Mouse (Mus musculus) ES-E14 (cell line): ENCODE results near the gene Stim2. TPM values are rescaled to one million over a fixed set of nuclear protein-coding genes. Genes with fewer than 3 reads are reported as not detected.
A peak's percentile ranks its signal among the peaks of the same experiment; 100 is the strongest.

Experiments
- DNase-seq: peaks from one replicate; pipeline ENCODE4 v3.0.0-alpha.2; 2013; ENCODE audit warnings: low read depth, low spot score
- H3K27ac ChIP-seq: 2 replicates; pipeline ENCODE4 v1.5.1; 2012; ENCODE audit warnings: low read depth, mild to moderate bottlenecking, low read length, moderate library complexity, mixed read lengths; ENCODE audit not compliant: poor library complexity, insufficient read depth, severe bottlenecking
- H3K36me3 ChIP-seq: 2 replicates; pipeline ENCODE4 v1.6.1; 2012; ENCODE audit warnings: mild to moderate bottlenecking, low read length, moderate library complexity, mixed read lengths; ENCODE audit not compliant: control insufficient read depth, poor library complexity, insufficient read depth, severe bottlenecking
- H3K4me1 ChIP-seq, 2 experiments: fragments of 150-350 bp in 1 of 2; sonication (generic) in 1 of 2; 2 replicates each; pipeline ENCODE4 v1.6.1; 2012; ENCODE audit warnings: low read length in 2 of 2, mild to moderate bottlenecking in 1 of 2, mixed read lengths in 1 of 2; ENCODE audit not compliant: control insufficient read depth in 2 of 2, insufficient read depth in 2 of 2, poor library complexity in 1 of 2
- H3K4me3 ChIP-seq, 2 experiments: fragments of 150-350 bp in 1 of 2; sonication (generic) in 1 of 2; 2 replicates each; pipeline ENCODE4 v1.5.1; 2012; ENCODE audit warnings: low read length in 2 of 2, low read depth in 1 of 2, mild to moderate bottlenecking in 1 of 2, mixed read lengths in 1 of 2; ENCODE audit not compliant: insufficient read depth in 1 of 2, poor library complexity in 1 of 2, severe bottlenecking in 1 of 2
- H3K9ac ChIP-seq: 2 replicates; pipeline ENCODE4 v1.6.1; 2012; ENCODE audit warnings: low read depth, mild to moderate bottlenecking, low read length, mixed read lengths; ENCODE audit not compliant: poor library complexity, insufficient read depth, severe bottlenecking
- H3K9me3 ChIP-seq: fragments of 150-350 bp; sonication (generic); 2 replicates; pipeline ENCODE4 v1.6.1; 2012; ENCODE audit warnings: low read depth, mild to moderate bottlenecking, low read length; ENCODE audit not compliant: control insufficient read depth, insufficient read depth
- CHD2 ChIP-seq: IDR thresholded peaks from 2 replicates; pipeline ENCODE4 v1.6.1; 2014; ENCODE audit warnings: mild to moderate bottlenecking, low read depth, low read length, inconsistent platforms
- HCFC1 ChIP-seq: IDR thresholded peaks from 2 replicates; pipeline ENCODE4 v1.6.1; 2012; ENCODE audit warnings: low read length, inconsistent platforms, borderline replicate concordance; ENCODE audit not compliant: insufficient read depth
- MAFK ChIP-seq: IDR thresholded peaks from 2 replicates; pipeline ENCODE4 v1.6.1; 2014; ENCODE audit warnings: mild to moderate bottlenecking, low read depth, low read length, inconsistent platforms; ENCODE audit not compliant: insufficient read depth
- ZC3H11A ChIP-seq: IDR thresholded peaks from 2 replicates; pipeline ENCODE4 v1.6.1; 2012; ENCODE audit warnings: low read depth, mild to moderate bottlenecking, inconsistent platforms, low read length, borderline replicate concordance
- ZNF384 ChIP-seq: IDR thresholded peaks from 2 replicates; pipeline ENCODE4 v1.6.1; 2012; ENCODE audit warnings: low read depth, low read length, inconsistent platforms
- in situ Hi-C, 2 experiments: fragments of 600-800 bp; cut with MboI; formaldehyde crosslinking; loops; one replicate each; pipeline ENCODE4 v1.15.1; 2025; ENCODE audit warnings: low sequenced_read_pairs in 2 of 2, inconsistent platforms in 1 of 2; ENCODE audit not compliant: unreplicated experiment in 2 of 2
- total RNA-seq: library from RNA; depleted of rRNA; stranded (reverse); fragments of 300-350 nt; gene quantifications from 2 replicates; pipeline ENCODE4 v1.2.3, GENCODE M21; 2012

Stim2 gene
- total RNA-seq, 1 experiment = 22.0 TPM

GRCm38 (mm10) chr5:54073291-54073690, 75.0 kb downstream of the Stim2 start:
- no peak overlapping the region for H3K9ac ChIP-seq
- H3K9me3 ChIP-seq = no peaks in the 10 kb centered on the region
- H3K36me3 ChIP-seq = no peaks in the 10 kb centered on the region
- DNase-seq = no peak
- no peaks in the 10 kb centered on the region for H3K4me1 ChIP-seq
- no peak overlapping the region for H3K27ac ChIP-seq
- TF ChIP-seq MAFK = no peak
- H3K4me3 ChIP-seq = no peak overlapping the region
- in situ Hi-C loops = no loop called here

DNA sequence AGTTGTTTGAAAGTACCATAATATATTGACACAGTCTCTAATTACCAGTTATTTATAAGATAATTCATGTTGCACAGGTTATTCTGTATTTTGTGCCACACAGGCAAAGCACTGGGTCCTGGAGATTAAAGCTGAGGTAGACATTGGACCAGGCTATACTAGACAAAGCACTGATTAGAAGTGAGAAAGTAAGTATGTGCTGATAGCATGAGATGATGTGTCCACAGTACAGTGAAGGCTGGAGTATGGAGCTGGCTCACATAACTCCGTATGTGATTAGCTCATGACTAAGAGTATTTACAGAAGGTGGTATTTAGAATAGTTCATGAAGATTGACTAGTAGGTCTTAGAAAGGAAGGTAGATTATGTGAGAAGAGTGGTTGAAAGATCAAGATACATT, 81.7 kb downstream of the Stim2 start:
- H3K36me3 ChIP-seq = no peaks in the 10 kb centered on the region
- H3K27ac ChIP-seq = no peak overlapping the region
- no peak for DNase-seq
- TF ChIP-seq ZC3H11A = no peak
- TF ChIP-seq CHD2 = no peak
- no peak for TF ChIP-seq HCFC1
- TF ChIP-seq ZNF384 = no peak
- TF ChIP-seq MAFK = no peak
- no peak overlapping the region for H3K9ac ChIP-seq
- no peaks in the 10 kb centered on the region for H3K9me3 ChIP-seq
- in situ Hi-C loops = no loop called here
- H3K4me1 ChIP-seq = no peaks in the 10 kb centered on the region
- no peak overlapping the region for H3K4me3 ChIP-seq

- Histone ChIP-seq H3K4me1 (no peaks in the 10 kb centered on the region), H3K9me3 (no peaks in the 10 kb centered on the region), H3K9ac (no peak overlapping the region), H3K36me3 (no peaks in the 10 kb centered on the region), H3K4me3 (no peak overlapping the region), H3K27ac (no peak overlapping the region)
- no peak for DNase-seq
- in situ Hi-C loops = no loop called here
- no peak for TF ChIP-seq CHD2
- TF ChIP-seq ZC3H11A = no peak
- peak; percentile 72 for TF ChIP-seq MAFK
- no peak for TF ChIP-seq ZNF384
- no peak for TF ChIP-seq HCFC1
These were observed 89.6 kb downstream of the Stim2 start for GRCm38 (mm10) chr5:54087912-54088311.

GRCm38 (mm10) chr5:54098219-54098618, 99.9 kb downstream of the Stim2 start:
- Histone ChIP-seq H3K9me3 (no peaks in the 10 kb centered on the region), H3K9ac (no peak overlapping the region), H3K36me3 (no peaks in the 10 kb centered on the region), H3K4me1 (no peaks in the 10 kb centered on the region), H3K4me3 (no peak overlapping the region), H3K27ac (no peak overlapping the region)
- no peak for DNase-seq
- in situ Hi-C loops = no loop called here
- TF ChIP-seq MAFK (peak; percentile 61; the same call in 1 of the 2 replicates), CHD2 (no peak)

GRCm38 (mm10) chr5:54100916-54101315, 102.6 kb downstream of the Stim2 start:
- H3K4me1 ChIP-seq = no peaks in the 10 kb centered on the region
- H3K36me3 ChIP-seq = no peaks in the 10 kb centered on the region
- in situ Hi-C loops = loop anchor here (25.0 kb wide), 2 partner anchors 764 to 789 kb away; no protein-coding TSS in a partner anchor
- H3K27ac ChIP-seq = no peak overlapping the region
- DNase-seq = no peak
- TF ChIP-seq ZC3H11A = no peak
- no peak for TF ChIP-seq HCFC1
- TF ChIP-seq MAFK = no peak
- TF ChIP-seq ZNF384 = no peak
- no peak for TF ChIP-seq CHD2
- no peaks in the 10 kb centered on the region for H3K9me3 ChIP-seq
- no peak overlapping the region for H3K4me3 ChIP-seq
- no peak overlapping the region for H3K9ac ChIP-seq
